Mouse (Mus musculus): ENCODE data around the gene Ccnf. TPM values are rescaled to one million over a fixed set of nuclear protein-coding genes. Genes with fewer than 3 reads are reported as not detected.

The Ccnf gene
- total and polyA plus RNA-seq, 3 experiments: 26.4 to 60.7 (median 40.1) TPM

DNA sequence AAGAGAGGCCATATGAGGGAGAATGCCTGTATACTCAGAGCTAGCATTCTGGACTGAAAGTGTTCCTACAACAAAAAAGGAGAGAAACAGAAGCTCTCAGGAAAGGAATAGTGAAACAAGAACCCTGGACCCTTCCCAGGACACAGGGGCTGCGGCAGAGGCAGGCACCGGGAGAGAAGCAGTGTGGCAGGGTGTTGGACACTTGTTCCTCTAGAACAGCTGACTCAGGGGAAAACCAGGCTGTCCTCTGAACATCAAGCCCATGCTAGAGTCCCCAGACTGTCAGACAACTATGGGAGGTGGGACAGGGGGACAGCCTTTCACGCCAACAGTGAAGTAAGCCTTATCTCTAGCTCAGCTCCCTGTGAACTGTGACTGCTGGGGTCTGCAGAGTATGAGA lies 40.7 kb downstream of the Ccnf start:
- Histone ChIP-seq H3K4me1 (ENCODE audit: control insufficient read depth in 1 of 2, insufficient read depth in 2 of 2) (peaks cover 7 to 8% of the 10 kb centered on the region in 2 experiments), H3K9ac (ENCODE audit: insufficient read depth, low read depth) (no peak overlapping the region), H3K36me3 (replicated peaks in 1 of 2; ENCODE audit: control insufficient read depth in 1 of 2, insufficient read depth in 1 of 2, low read length in 1 of 2) (peaks cover 5 to 20% of the 10 kb centered on the region in 2 experiments), H3K79me2 (replicated peaks; ENCODE audit: control insufficient read depth, extremely low read depth, insufficient read depth, poor library complexity, severe bottlenecking) (no peaks in the 10 kb centered on the region), H3K9me3 (replicated peaks; ENCODE audit: low read length) (no peaks in the 10 kb centered on the region), H3K27ac (ENCODE audit: insufficient read depth, low read depth) (no peak overlapping the region), H3K4me3 (replicated peaks in 1 of 3; ENCODE audit: low read depth in 2 of 3, low read length in 2 of 3, poor library complexity in 1 of 3) (no peak overlapping the region), H3K4me2 (ENCODE audit: insufficient read depth, low read depth, poor library complexity, severe bottlenecking) (no peak overlapping the region), H3K27me3 (replicated peaks) (peaks cover 2% of the 10 kb centered on the region)
- in situ Hi-C loops (cut with MboI; ENCODE audit: low pct_ligation_motif_present, low pct_unique_long_range_greater_than_20kb, low sequenced_read_pairs): no loop called here
- dilution Hi-C loops (cut with MboI; ENCODE audit: extremely low pct_ligation_motif_present, extremely low pct_unique_long_range_greater_than_20kb, low sequenced_read_pairs): no loop called here
- no peak for TF ChIP-seq KAT2A (IDR thresholded peaks at IDR 0.05; ENCODE audit: insufficient replicate concordance, low read length)
- TF ChIP-seq MAFK (IDR thresholded peaks at IDR 0.05; ENCODE audit: insufficient replicate concordance, low read length): 0 out of 2 replicates have a peak, but pooled peaks have one; percentile 40
- DNase-seq (ENCODE audit: extremely low read depth): no peak

DNA sequence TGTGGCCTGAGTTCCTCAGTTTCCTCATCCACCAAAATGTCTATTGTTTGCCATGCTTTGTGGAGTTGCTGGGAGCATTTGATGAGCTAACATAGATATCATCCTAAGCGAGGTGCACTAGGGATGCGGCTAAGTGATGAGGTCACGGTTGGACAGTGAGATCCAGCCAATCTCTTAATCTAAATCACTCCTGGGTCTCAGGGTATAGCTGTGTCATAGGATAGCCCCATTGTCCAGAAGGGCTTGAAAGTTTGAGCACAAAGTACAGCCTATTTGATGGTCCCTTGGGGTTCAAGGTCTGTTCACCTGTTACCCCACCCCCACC lies 41.4 kb downstream of the Ccnf start:
- Histone ChIP-seq H3K4me3 (replicated peaks in 1 of 3; ENCODE audit: low read depth in 2 of 3, low read length in 2 of 3, poor library complexity in 1 of 3) (no peak overlapping the region), H3K4me2 (ENCODE audit: insufficient read depth, low read depth, poor library complexity, severe bottlenecking) (no peak overlapping the region), H3K9ac (ENCODE audit: insufficient read depth, low read depth) (no peak overlapping the region), H3K27me3 (replicated peaks) (peaks cover 2% of the 10 kb centered on the region), H3K27ac (ENCODE audit: insufficient read depth, low read depth) (no peak overlapping the region), H3K79me2 (replicated peaks; ENCODE audit: control insufficient read depth, extremely low read depth, insufficient read depth, poor library complexity, severe bottlenecking) (no peaks in the 10 kb centered on the region), H3K9me3 (replicated peaks; ENCODE audit: low read length) (no peaks in the 10 kb centered on the region), H3K36me3 (replicated peaks in 1 of 2; ENCODE audit: control insufficient read depth in 1 of 2, insufficient read depth in 1 of 2, low read length in 1 of 2) (peaks cover 3 to 14% of the 10 kb centered on the region in 2 experiments), H3K4me1 (ENCODE audit: control insufficient read depth in 1 of 2, insufficient read depth in 2 of 2) (peaks cover 8 to 10% of the 10 kb centered on the region in 2 experiments)
- TF ChIP-seq HCFC1 (IDR thresholded peaks at IDR 0.05; ENCODE audit: low read depth, low read length): no peak
- in situ Hi-C loops (cut with MboI; ENCODE audit: low pct_ligation_motif_present, low pct_unique_long_range_greater_than_20kb, low sequenced_read_pairs) (no loop called here), dilution Hi-C loops (cut with MboI; ENCODE audit: extremely low pct_ligation_motif_present, extremely low pct_unique_long_range_greater_than_20kb, low sequenced_read_pairs) (no loop called here)
- no peak for DNase-seq (ENCODE audit: extremely low read depth)

DNA sequence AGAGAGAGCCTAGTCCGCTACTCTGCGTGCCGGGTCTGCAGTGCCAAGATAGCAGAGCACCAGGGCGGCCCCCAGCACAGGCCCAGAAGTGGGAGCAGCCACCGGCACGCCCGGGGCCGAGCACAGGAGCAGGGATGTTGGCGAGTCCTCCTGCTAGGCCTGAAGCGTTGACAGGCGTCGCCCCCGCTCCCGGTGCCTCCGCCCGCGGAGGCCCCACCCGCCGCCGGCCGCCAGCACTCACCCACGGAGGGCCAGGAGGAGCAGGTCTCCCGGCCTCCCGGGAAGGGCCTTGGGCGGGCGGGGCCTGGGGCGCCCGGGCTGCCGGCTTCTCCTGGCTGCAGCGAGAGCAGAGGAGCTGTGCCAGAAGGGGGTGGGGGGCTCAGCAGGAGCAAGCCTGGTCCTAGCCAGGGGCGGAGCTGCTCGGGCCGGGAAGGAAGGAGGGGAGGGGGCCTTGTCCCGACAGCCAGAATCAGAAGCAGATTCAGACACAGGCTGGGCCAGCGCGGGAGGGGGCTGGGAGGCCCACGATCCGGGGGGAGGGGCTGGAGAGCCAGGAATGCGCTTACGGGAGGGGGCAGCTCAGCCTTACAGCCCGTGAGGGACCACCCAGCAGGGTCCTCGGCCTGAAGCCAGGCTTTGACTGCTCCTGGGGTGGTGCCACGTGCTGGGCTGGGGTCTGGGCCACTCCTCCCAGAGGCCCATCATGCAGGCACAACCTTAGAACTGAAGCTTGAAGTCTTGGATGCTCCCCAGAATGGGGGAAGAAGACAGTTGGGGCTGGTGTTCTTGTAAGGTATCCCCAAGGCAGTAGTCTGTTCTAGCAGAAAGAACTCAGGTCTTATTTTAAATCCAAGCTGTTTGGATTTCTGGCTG lies 42.0 kb downstream of the Ccnf start, which contains the start of gene Ntn3:
Gene Ntn3 (minus strand): TSS at position 489 of the 873 bp plus-strand sequence.
- H3K9me3 ChIP-seq (replicated peaks; ENCODE audit: low read length): no peaks in the 10 kb centered on the region
- H3K79me2 ChIP-seq (replicated peaks; ENCODE audit: control insufficient read depth, extremely low read depth, insufficient read depth, poor library complexity, severe bottlenecking): no peaks in the 10 kb centered on the region
- H3K4me2 ChIP-seq (ENCODE audit: insufficient read depth, low read depth, poor library complexity, severe bottlenecking): no peak within 1 kb of the TSS
- H3K36me3 ChIP-seq (replicated peaks in 1 of 2; ENCODE audit: control insufficient read depth in 1 of 2, insufficient read depth in 1 of 2, low read length in 1 of 2): peaks cover 0 to 9% of the 10 kb centered on the region in 2 experiments
- H3K9ac ChIP-seq (ENCODE audit: insufficient read depth, low read depth): no peak within 1 kb of the TSS
- dilution Hi-C loops (cut with MboI; ENCODE audit: extremely low pct_ligation_motif_present, extremely low pct_unique_long_range_greater_than_20kb, low sequenced_read_pairs) (no loop called here), in situ Hi-C loops (cut with MboI; ENCODE audit: low pct_ligation_motif_present, low pct_unique_long_range_greater_than_20kb, low sequenced_read_pairs) (no loop called here)
- H3K4me1 ChIP-seq (ENCODE audit: control insufficient read depth in 1 of 2, insufficient read depth in 2 of 2): peaks cover 13 to 16% of the 10 kb centered on the region in 2 experiments
- no peak within 1 kb of the TSS for H3K27ac ChIP-seq (ENCODE audit: insufficient read depth, low read depth)
- TF ChIP-seq MEF2A (IDR thresholded peaks at IDR 0.05; ENCODE audit: borderline replicate concordance, low read depth, low read length) (no peak), ELF1 (IDR thresholded peaks at IDR 0.05; ENCODE audit: low read depth, low read length) (no peak), MXI1 (IDR thresholded peaks at IDR 0.05; ENCODE audit: low read depth, low read length) (no peak), TCF12 (IDR thresholded peaks at IDR 0.05; ENCODE audit: low read depth, low read length) (no peak), IRF4 (IDR thresholded peaks at IDR 0.05; ENCODE audit: low read depth, low read length) (no peak), PAX5 (IDR thresholded peaks at IDR 0.05; ENCODE audit: low read length) (no peak), RAD21 (IDR thresholded peaks at IDR 0.05; ENCODE audit: low read depth, low read length) (no peak), POLR2AphosphoS2 (IDR thresholded peaks at IDR 0.05; ENCODE audit: low read depth, low read length) (no peak), BHLHE40 (IDR thresholded peaks at IDR 0.05; ENCODE audit: low read depth, low read length) (no peak), CHD2 (IDR thresholded peaks at IDR 0.05; ENCODE audit: low read length) (no peak), SMC3 (IDR thresholded peaks at IDR 0.05; ENCODE audit: low read depth, low read length) (no peak), ZC3H11A (IDR thresholded peaks at IDR 0.05; ENCODE audit: low read depth, low read length) (no peak)
- H3K27me3 ChIP-seq (replicated peaks): peaks cover 2% of the 10 kb centered on the region
- no peak for DNase-seq (ENCODE audit: extremely low read depth)
- H3K4me3 ChIP-seq (replicated peaks in 1 of 3; ENCODE audit: low read depth in 2 of 3, low read length in 2 of 3, poor library complexity in 1 of 3): no peak within 1 kb of the TSS
